Mouse (Mus musculus): Measurements from ENCODE around the gene Cemip.

DNA sequence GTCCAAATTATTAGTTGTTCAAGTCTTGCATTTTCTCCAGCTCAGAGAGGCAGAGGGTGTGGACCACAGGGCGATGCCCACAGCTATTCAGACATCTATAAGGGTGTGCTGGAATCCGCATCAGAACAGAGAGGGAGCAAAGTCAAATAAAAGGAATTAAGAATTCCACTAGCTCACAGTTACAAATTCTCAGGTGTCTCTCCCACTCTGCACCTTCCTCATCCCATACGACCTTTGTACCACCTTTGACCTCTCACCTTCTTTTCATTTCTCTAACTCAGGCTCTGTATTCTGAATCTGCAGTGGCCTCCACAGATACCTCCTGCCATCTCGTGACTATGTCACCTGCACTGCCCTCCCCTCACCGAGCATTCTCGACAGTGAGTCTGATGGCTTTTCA lies 62.8 kb downstream of the Cemip start:
- TF ChIP-seq MYOG (IDR thresholded peaks at IDR 0.05; ENCODE audit: control insufficient read depth in 1 of 3, insufficient read depth in 1 of 3, insufficient read length in 2 of 3, low read depth in 2 of 3) (no peak), TCF12 (IDR thresholded peaks at IDR 0.05; ENCODE audit: insufficient read depth, poor library complexity, severe bottlenecking) (no peak), MYOD1 (IDR thresholded peaks at IDR 0.05; ENCODE audit: control insufficient read depth in 1 of 3, insufficient read length in 2 of 3, low read depth in 2 of 3) (no peak), MAX (IDR thresholded peaks at IDR 0.05; ENCODE audit: low read depth) (no peak), USF1 (IDR thresholded peaks at IDR 0.05; ENCODE audit: low read depth) (no peak), CEBPB (IDR thresholded peaks at IDR 0.05; ENCODE audit: insufficient read depth, poor library complexity, severe bottlenecking) (no peak), POLR2A (IDR thresholded peaks at IDR 0.05; ENCODE audit: insufficient read length, low read depth) (no peak), POLR2AphosphoS2 (IDR thresholded peaks at IDR 0.05; ENCODE audit: insufficient read length, low read depth) (no peak), TCF3 (IDR thresholded peaks at IDR 0.05; ENCODE audit: insufficient read length, low read depth) (no peak)
